Mouse (Mus musculus): ENCODE data around the gene Rsph4a. TPM values are rescaled to one million over a fixed set of nuclear protein-coding genes. Genes with fewer than 3 reads are reported as not detected.
"Not testable (repeated sequence)": the region's sequence is repeated elsewhere in the genome, so short reads cannot be mapped to it uniquely, and the experiment has no call there.

Rsph4a gene
- 0.03 and 0.04 TPM in 2 replicates for polyA plus RNA-seq (2012; rRNA removed)
- polyA plus RNA-seq (2014; fragmentation: Nextera tagmentation; extraction: Ambion mirVana) = 0.07 TPM in 1 of 2 replicates, not detected in the other

DNA sequence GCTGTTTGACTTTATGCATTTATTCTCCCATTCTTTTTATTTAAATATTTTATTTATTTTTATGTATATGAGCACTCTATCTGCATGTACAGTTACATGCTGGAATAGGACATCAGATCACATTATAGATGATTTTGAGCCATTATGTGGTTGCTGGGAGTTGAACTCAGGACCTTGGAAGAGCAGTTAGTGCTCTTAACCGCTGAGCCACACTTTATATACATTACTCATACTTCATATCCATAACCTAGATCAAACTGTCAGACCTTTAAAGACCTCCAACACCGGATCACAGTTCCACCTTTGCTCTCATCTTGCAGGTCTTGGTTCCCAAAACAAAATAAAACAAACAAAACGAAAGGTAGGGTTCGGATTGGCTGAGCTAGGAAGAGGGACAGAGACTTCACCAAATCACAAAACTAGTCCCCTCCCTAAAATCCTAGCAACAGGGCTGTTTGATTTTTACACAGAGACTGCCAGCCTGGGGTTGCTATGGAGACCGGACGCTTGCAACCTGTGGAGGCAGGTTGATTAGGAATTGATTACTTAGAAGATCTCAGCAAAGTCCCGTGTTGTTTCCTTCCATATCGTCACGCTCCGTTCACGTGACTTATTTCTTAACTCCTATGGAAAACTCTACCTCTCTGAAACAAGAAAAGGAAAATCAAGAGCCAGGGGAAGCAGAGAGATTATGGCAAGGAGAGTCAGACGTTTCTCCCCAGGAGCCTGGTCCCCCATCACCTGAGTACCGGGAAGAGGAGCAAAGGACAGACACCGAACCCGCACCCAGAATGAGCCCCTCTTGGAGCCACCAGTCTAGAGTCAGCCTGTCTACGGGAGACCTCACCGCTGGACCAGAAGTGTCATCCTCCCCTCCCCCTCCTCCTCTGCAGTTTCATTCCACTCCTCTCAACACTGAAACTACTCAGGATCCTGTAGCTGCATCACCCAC lies at the start of gene Rsph4a:
Gene Rsph4a (plus strand): TSS at position 582 of the 952 bp plus-strand sequence.
- TF ChIP-seq POLR2A (IDR thresholded peaks at IDR 0.05; ENCODE audit: borderline replicate concordance, extremely low read depth, insufficient read depth, insufficient read length) = no peak
- H3K4me2 ChIP-seq (replicated peaks; ENCODE audit: low read depth, low read length, severe bottlenecking) = peak within 1 kb of the TSS; percentile 65
- H3K27ac ChIP-seq (replicated peaks; ENCODE audit: low read depth, low read length) = no peak within 1 kb of the TSS
- H3K9me3 ChIP-seq (ENCODE audit: control insufficient read depth, low read length) = no peaks in the 10 kb centered on the region
- H3K9ac ChIP-seq (ENCODE audit: low read depth, low read length, severe bottlenecking) = peak within 1 kb of the TSS; percentile 46
- ATAC-seq (ENCODE audit: low FRiP score, low read depth) (peak; percentile 84), DNase-seq (ENCODE audit: low spot score) (peak; percentile 43)
- no peaks in the 10 kb centered on the region for H3K27me3 ChIP-seq (ENCODE audit: control insufficient read depth, insufficient read depth, low read length)
- no peaks in the 10 kb centered on the region for H3K36me3 ChIP-seq (ENCODE audit: control insufficient read depth, insufficient read depth, low read length)
- WGBS = 6% methylated on average over 17 of the region's 17 CpGs
- H3K4me1 ChIP-seq (ENCODE audit: control insufficient read depth, insufficient read depth, low read length) = no peaks in the 10 kb centered on the region
- H3K4me3 ChIP-seq (replicated peaks; ENCODE audit: low read length) = peak within 1 kb of the TSS; percentile 42

DNA sequence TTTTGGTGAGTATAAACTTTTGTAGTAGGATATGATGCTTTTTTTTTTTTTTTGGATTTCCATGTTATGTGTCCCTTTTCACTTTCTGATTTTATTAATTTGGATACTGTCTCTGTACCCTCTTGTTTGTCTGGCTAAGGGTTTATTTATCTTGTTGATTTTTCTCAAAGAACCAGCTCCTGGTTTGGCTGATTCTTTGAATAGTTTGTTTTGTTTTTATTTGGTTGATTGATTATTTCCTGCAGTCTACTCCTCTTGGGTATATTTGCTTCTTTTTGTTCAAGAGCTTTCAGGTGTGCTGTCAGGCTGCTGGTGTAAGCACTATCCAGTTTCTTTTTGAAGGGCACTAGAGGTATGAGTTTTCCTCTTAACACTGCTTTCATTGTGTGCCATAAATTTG lies 47.5 kb upstream of the Rsph4a start, which contains the start of gene Sult3a1:
Gene Sult3a1 (plus strand): TSS at position 301 of the 400 bp plus-strand sequence.
- Histone ChIP-seq H3K36me3 (ENCODE audit: control insufficient read depth, insufficient read depth, low read length) (no peaks in the 10 kb centered on the region), H3K9me3 (ENCODE audit: control insufficient read depth, low read length) (no peaks in the 10 kb centered on the region)
- no peak for ATAC-seq (ENCODE audit: low FRiP score, low read depth)

DNA sequence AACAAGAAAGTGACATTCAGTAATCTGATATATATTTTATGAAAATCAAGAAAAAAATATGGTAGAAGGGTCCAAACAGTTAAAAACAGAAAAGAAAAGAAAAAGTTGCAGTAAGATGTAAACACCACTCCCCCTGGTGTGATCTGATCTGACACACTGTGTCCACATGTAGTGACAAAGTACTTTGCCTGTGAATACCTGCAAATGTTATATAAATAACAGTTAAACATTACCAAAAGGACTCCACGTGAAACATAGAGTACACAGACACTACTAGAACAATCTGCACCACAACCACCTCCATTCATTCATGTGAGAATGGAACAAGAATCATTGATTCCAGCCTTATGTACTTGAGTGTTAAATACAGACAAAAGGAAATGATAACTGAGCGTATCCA lies 38.9 kb upstream of the Rsph4a start:
- no peaks in the 10 kb centered on the region for H3K27me3 ChIP-seq (ENCODE audit: control insufficient read depth, insufficient read depth, low read length)
- no peak overlapping the region for H3K9ac ChIP-seq (ENCODE audit: low read depth, low read length, severe bottlenecking)
- no peak overlapping the region for H3K4me2 ChIP-seq (replicated peaks; ENCODE audit: low read depth, low read length, severe bottlenecking)
- DNase-seq (ENCODE audit: low spot score) = no peak
- no peaks in the 10 kb centered on the region for H3K4me1 ChIP-seq (ENCODE audit: control insufficient read depth, insufficient read depth, low read length)
- no peak overlapping the region for H3K4me3 ChIP-seq (replicated peaks; ENCODE audit: low read length)
- TF ChIP-seq POLR2A (IDR thresholded peaks at IDR 0.05; ENCODE audit: borderline replicate concordance, extremely low read depth, insufficient read depth, insufficient read length) = no peak
- no peak for ATAC-seq (ENCODE audit: low FRiP score, low read depth)
- no peaks in the 10 kb centered on the region for H3K9me3 ChIP-seq (ENCODE audit: control insufficient read depth, low read length)
- H3K36me3 ChIP-seq (ENCODE audit: control insufficient read depth, insufficient read depth, low read length) = no peaks in the 10 kb centered on the region
- WGBS = 76% methylated on average over 2 of the region's 2 CpGs
- H3K27ac ChIP-seq (replicated peaks; ENCODE audit: low read depth, low read length) = no peak overlapping the region

More for the DNA sequence above, 47.5 kb upstream of the Rsph4a start, which contains the start of gene Sult3a1:
- no peak for DNase-seq (ENCODE audit: low spot score)
- no peak for TF ChIP-seq POLR2A (IDR thresholded peaks at IDR 0.05; ENCODE audit: borderline replicate concordance, extremely low read depth, insufficient read depth, insufficient read length)
- Histone ChIP-seq H3K4me3 (replicated peaks; ENCODE audit: low read length) (no peak within 1 kb of the TSS), H3K4me2 (replicated peaks; ENCODE audit: low read depth, low read length, severe bottlenecking) (no peak within 1 kb of the TSS), H3K27me3 (ENCODE audit: control insufficient read depth, insufficient read depth, low read length) (no peaks in the 10 kb centered on the region), H3K27ac (replicated peaks; ENCODE audit: low read depth, low read length) (no peak within 1 kb of the TSS), H3K9ac (ENCODE audit: low read depth, low read length, severe bottlenecking) (no peak within 1 kb of the TSS), H3K4me1 (ENCODE audit: control insufficient read depth, insufficient read depth, low read length) (no peaks in the 10 kb centered on the region)

DNA sequence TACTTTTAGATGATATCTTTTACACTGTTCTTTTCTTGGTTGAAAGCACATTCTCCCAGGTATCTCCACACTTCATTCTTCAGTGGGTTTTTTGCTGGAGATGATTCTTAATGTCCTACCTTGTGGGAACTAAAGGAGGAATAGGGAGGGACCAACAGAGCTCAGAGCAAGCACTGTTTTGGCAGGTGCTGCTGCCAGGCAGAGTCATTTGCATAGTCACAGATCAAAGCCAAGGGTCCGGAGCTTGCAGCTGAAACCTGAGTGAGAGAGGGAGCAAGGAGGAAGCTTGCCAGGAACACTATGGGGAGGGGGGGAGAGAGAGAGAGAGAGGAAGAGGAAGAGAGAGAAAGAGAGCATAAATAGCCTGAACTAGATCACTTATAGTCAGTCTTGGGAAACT lies 34.5 kb upstream of the Rsph4a start:
- DNase-seq (ENCODE audit: low spot score) (no peak), ATAC-seq (ENCODE audit: low FRiP score, low read depth) (no peak)
- no peaks in the 10 kb centered on the region for H3K36me3 ChIP-seq (ENCODE audit: control insufficient read depth, insufficient read depth, low read length)
- no peaks in the 10 kb centered on the region for H3K27me3 ChIP-seq (ENCODE audit: control insufficient read depth, insufficient read depth, low read length)
- WGBS = 11% methylated on average over 1 of the region's 1 CpGs
- no peaks in the 10 kb centered on the region for H3K4me1 ChIP-seq (ENCODE audit: control insufficient read depth, insufficient read depth, low read length)
- no peak overlapping the region for H3K9ac ChIP-seq (ENCODE audit: low read depth, low read length, severe bottlenecking)
- H3K4me3 ChIP-seq (replicated peaks; ENCODE audit: low read length) = no peak overlapping the region
- no peaks in the 10 kb centered on the region for H3K9me3 ChIP-seq (ENCODE audit: control insufficient read depth, low read length)
- H3K4me2 ChIP-seq (replicated peaks; ENCODE audit: low read depth, low read length, severe bottlenecking) = no peak overlapping the region
- TF ChIP-seq POLR2A (IDR thresholded peaks at IDR 0.05; ENCODE audit: borderline replicate concordance, extremely low read depth, insufficient read depth, insufficient read length) = no peak
- no peak overlapping the region for H3K27ac ChIP-seq (replicated peaks; ENCODE audit: low read depth, low read length)

DNA sequence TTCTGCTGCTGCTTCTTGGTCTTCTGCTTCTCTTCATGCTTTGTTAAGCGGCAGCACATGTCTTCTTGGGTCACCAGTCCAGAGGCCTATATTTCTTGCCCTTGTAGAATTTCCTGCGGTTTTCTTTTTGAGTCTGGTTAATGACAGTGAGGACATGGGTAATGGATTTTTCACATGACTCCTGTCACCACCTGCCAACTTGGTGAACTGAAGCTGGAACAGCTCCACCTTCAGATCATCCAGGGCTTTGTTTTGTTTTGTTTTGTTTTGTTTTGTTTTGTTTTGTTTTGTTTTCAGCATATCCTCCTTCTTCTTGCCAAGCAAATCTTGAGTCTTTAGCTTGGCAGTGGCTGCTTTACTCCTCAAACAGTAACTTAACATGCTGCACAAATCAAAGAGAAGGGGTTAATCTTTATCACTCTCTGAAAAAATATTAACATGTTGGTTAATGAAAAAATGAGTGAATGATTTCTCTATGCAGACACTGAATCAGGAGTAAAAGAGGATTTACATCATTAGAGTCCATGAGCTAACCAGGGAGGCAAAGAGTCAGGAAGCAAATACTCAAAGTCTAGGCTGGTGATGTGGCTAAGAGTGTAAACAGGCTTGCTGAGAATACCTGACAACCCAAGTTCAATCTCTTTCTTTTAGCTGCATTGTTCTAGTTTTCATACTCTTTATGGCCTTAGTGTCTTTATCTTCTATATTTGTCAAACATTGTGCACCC lies 32.1 kb upstream of the Rsph4a start:
- Histone ChIP-seq H3K9ac (ENCODE audit: low read depth, low read length, severe bottlenecking) (no peak overlapping the region), H3K27me3 (ENCODE audit: control insufficient read depth, insufficient read depth, low read length) (no peaks in the 10 kb centered on the region), H3K4me3 (replicated peaks; ENCODE audit: low read length) (no peak overlapping the region), H3K4me1 (ENCODE audit: control insufficient read depth, insufficient read depth, low read length) (no peaks in the 10 kb centered on the region), H3K36me3 (ENCODE audit: control insufficient read depth, insufficient read depth, low read length) (no peaks in the 10 kb centered on the region), H3K27ac (replicated peaks; ENCODE audit: low read depth, low read length) (no peak overlapping the region), H3K4me2 (replicated peaks; ENCODE audit: low read depth, low read length, severe bottlenecking) (no peak overlapping the region), H3K9me3 (ENCODE audit: control insufficient read depth, low read length) (no peaks in the 10 kb centered on the region)
- DNase-seq (ENCODE audit: low spot score) (no peak), ATAC-seq (ENCODE audit: low FRiP score, low read depth) (no peak)
- TF ChIP-seq POLR2A (IDR thresholded peaks at IDR 0.05; ENCODE audit: borderline replicate concordance, extremely low read depth, insufficient read depth, insufficient read length) = no peak
- 80% methylated on average over 2 of the region's 2 CpGs for WGBS

DNA sequence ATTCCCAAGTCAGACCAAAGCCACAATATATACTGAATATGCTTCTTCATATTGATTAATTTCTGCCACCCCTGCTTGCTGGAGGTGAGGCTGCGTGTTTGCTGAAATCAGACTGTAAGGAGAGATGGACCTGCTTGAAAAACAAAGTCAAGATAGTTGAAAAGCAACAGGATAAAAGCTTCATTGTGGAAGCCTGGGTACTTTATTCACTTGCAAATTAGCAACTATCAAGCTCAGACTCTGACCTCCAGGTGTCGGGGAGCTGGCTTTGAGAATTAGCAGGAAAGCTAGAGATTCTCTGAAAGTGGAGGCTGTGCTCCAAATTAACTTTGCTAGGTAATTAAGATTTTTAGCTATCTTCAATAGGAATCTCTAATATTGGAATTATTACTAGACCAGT lies 22.5 kb upstream of the Rsph4a start:
- not testable (repeated sequence) for H3K9me3 ChIP-seq (ENCODE audit: control insufficient read depth, low read length); H3K4me1 ChIP-seq (ENCODE audit: control insufficient read depth, insufficient read depth, low read length); H3K9ac ChIP-seq (ENCODE audit: low read depth, low read length, severe bottlenecking); H3K36me3 ChIP-seq (ENCODE audit: control insufficient read depth, insufficient read depth, low read length); DNase-seq (ENCODE audit: low spot score); H3K27ac ChIP-seq (replicated peaks; ENCODE audit: low read depth, low read length); ATAC-seq (ENCODE audit: low FRiP score, low read depth); H3K27me3 ChIP-seq (ENCODE audit: control insufficient read depth, insufficient read depth, low read length); H3K4me2 ChIP-seq (replicated peaks; ENCODE audit: low read depth, low read length, severe bottlenecking); H3K4me3 ChIP-seq (replicated peaks; ENCODE audit: low read length)
- WGBS = 79% methylated on average over 2 of the region's 2 CpGs

DNA sequence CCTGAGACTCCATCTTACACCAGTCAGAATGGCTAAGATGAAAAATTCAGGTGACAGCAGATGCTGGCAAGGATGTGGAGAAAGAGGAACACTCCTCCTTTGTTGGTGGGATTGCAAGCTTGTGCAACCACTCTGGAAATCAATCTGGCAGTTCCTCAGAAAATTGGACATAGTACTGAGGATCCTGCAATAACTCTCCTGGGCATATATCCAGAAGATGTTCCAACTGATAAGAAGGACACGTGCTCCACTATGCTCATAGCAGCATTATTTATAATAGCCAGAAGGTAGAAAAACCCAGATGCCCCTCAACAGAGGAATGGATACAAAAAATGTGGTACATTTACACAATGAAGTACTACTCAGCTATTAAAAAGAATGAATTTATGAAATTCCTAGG lies 3.4 kb upstream of the Rsph4a start:
- not testable (repeated sequence) for H3K9me3 ChIP-seq (ENCODE audit: control insufficient read depth, low read length); H3K4me2 ChIP-seq (replicated peaks; ENCODE audit: low read depth, low read length, severe bottlenecking); H3K4me3 ChIP-seq (replicated peaks; ENCODE audit: low read length); H3K9ac ChIP-seq (ENCODE audit: low read depth, low read length, severe bottlenecking); DNase-seq (ENCODE audit: low spot score); H3K4me1 ChIP-seq (ENCODE audit: control insufficient read depth, insufficient read depth, low read length); H3K27ac ChIP-seq (replicated peaks; ENCODE audit: low read depth, low read length); H3K27me3 ChIP-seq (ENCODE audit: control insufficient read depth, insufficient read depth, low read length); ATAC-seq (ENCODE audit: low FRiP score, low read depth); H3K36me3 ChIP-seq (ENCODE audit: control insufficient read depth, insufficient read depth, low read length)
- WGBS = 79% methylated on average over 1 of the region's 1 CpGs

Data from limb, embryonic 14.5 days (tissue).